Mouse (Mus musculus): ENCODE data around the gene Tymp. TPM values are rescaled to one million over a fixed set of nuclear protein-coding genes. Genes with fewer than 3 reads are reported as not detected.

Gene Tymp
- polyA plus RNA-seq, 1 experiment from 2014 or later, result 1.6 TPM

GRCm38 (mm10) chr15:89326441-89326840, 50.4 kb downstream of the Tymp start:
- Histone ChIP-seq H3K4me1 (ENCODE audit: control insufficient read depth in 2 of 2, insufficient read depth in 2 of 2, low read length in 2 of 2) (peaks cover 4 to 8% of the 10 kb centered on the region in 2 experiments; a peak in 1 of 4 replicates), H3K9me3 (ENCODE audit: control insufficient read depth, low read length) (no peaks in the 10 kb centered on the region), H3K27ac (replicated peaks in 1 of 2; ENCODE audit: control insufficient read depth in 1 of 2, insufficient read depth in 1 of 2, low read depth in 2 of 2, low read length in 2 of 2) (no peak overlapping the region), H3K4me3 (ENCODE audit: control insufficient read depth in 1 of 2, insufficient read depth in 1 of 2, low read depth in 1 of 2, low read length in 2 of 2) (no peak overlapping the region), H3K9ac (ENCODE audit: low read length) (no peak overlapping the region), H3K36me3 (ENCODE audit: control insufficient read depth, insufficient read depth, low read length) (no peaks in the 10 kb centered on the region), H3K27me3 (ENCODE audit: control insufficient read depth, insufficient read depth, low read length) (peaks cover 16% of the 10 kb centered on the region), H3K4me2 (ENCODE audit: low read length) (no peak overlapping the region)
- 59% methylated on average over 5 of the region's 5 CpGs for WGBS
- no peak for ATAC-seq (ENCODE audit: insufficient number of reproducible peaks, insufficient read depth, low FRiP score, low read depth)

DNA sequence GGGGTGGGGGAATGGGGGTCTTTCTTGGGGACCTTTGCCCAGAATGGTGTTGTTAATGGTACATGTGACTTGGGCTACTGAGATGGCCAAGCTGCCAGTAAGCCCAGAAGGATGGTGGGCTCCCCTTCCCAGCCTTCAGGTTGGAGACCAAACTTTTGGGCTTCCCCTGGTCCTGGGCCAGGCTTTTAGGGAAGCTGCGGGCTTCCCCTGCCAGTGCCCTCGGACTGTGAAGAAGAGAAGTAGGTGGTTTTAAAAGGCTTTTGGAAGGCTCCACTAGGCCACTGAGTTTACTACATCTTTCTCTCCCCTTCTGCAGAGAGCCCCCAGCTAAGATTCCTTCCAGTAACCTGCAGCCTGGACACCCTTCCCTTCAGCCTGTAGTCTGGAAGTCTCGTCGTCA, 53.2 kb downstream of the Tymp start:
- H3K9me3 ChIP-seq (ENCODE audit: control insufficient read depth, low read length), result no peaks in the 10 kb centered on the region
- H3K36me3 ChIP-seq (ENCODE audit: control insufficient read depth, insufficient read depth, low read length), result no peaks in the 10 kb centered on the region
- H3K9ac ChIP-seq (ENCODE audit: low read length), result no peak overlapping the region
- H3K27ac ChIP-seq (replicated peaks in 1 of 2; ENCODE audit: control insufficient read depth in 1 of 2, insufficient read depth in 1 of 2, low read depth in 2 of 2, low read length in 2 of 2), result no peak overlapping the region
- H3K4me3 ChIP-seq (ENCODE audit: control insufficient read depth in 1 of 2, insufficient read depth in 1 of 2, low read depth in 1 of 2, low read length in 2 of 2), result no peak overlapping the region
- 86% methylated on average over 4 of the region's 4 CpGs for WGBS
- peaks cover 4 to 8% of the 10 kb centered on the region in 2 experiments; a peak in 1 of 4 replicates for H3K4me1 ChIP-seq (ENCODE audit: control insufficient read depth in 2 of 2, insufficient read depth in 2 of 2, low read length in 2 of 2)
- H3K27me3 ChIP-seq (ENCODE audit: control insufficient read depth, insufficient read depth, low read length), result peaks cover 16% of the 10 kb centered on the region
- no peak for ATAC-seq (ENCODE audit: insufficient number of reproducible peaks, insufficient read depth, low FRiP score, low read depth)
- 0 out of 2 replicates have a peak overlapping the region, but pooled peaks have one; percentile 62 for H3K4me2 ChIP-seq (ENCODE audit: low read length)

DNA sequence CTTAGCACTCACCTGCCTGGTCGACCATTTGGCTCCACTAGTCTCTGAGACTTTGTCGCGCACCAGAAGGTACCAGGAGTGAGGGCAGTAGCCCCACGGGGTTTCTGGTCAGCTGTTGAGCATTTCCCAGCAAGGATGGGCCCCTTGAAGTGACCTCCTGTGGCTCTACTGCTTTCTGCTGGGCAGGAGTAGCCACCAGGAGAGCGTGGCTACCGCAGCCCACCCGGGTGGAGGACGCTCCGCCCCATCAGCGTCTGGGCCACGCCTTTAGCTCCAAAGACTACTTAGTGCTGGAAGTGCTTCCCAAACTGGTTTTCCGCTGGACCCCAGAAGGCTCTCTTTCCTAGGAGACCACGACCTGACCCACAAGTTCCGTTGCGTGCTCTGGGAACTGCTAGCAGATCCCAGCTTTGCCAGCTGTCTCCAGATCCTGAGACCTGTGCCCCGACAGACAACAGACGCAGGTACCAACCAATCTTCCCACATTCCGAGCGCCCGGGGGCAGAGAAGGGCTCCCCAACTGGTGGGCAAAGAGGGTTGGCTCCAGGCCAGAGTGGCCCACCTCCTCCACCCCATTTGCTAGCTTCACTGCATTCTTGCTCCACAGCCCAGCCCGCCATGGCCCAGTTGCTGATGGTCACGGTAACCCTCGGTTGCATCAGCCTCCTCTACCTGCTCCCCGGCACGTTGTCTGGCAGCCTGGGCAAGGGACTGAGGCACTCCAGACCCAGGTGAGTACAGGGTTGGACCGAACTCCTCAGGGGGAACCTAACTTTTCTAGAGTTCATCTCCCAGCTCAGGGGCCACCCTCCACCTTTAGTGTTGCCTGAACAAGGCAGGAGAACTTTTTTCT, 53.9 kb downstream of the Tymp start, which contains the start of gene Adm2:
Gene Adm2, plus strand, starts transcription at position 51 of the 853 bp plus-strand sequence.
- Histone ChIP-seq H3K4me2 (ENCODE audit: low read length) (peak within 1 kb of the TSS; percentile 62), H3K27me3 (ENCODE audit: control insufficient read depth, insufficient read depth, low read length) (peaks cover 16% of the 10 kb centered on the region), H3K9me3 (ENCODE audit: control insufficient read depth, low read length) (no peaks in the 10 kb centered on the region), H3K9ac (ENCODE audit: low read length) (peak within 1 kb of the TSS; percentile 47), H3K4me1 (ENCODE audit: control insufficient read depth in 2 of 2, insufficient read depth in 2 of 2, low read length in 2 of 2) (peaks cover 4 to 8% of the 10 kb centered on the region in 2 experiments; a peak in 1 of 4 replicates), H3K36me3 (ENCODE audit: control insufficient read depth, insufficient read depth, low read length) (no peaks in the 10 kb centered on the region), H3K27ac (replicated peaks in 1 of 2; ENCODE audit: control insufficient read depth in 1 of 2, insufficient read depth in 1 of 2, low read depth in 2 of 2, low read length in 2 of 2) (no peak within 1 kb of the TSS), H3K4me3 (ENCODE audit: control insufficient read depth in 1 of 2, insufficient read depth in 1 of 2, low read depth in 1 of 2, low read length in 2 of 2) (peak within 1 kb of the TSS; percentile 29 to 34)
- WGBS, result 6% methylated on average over 26 of the region's 26 CpGs
- ATAC-seq (ENCODE audit: insufficient number of reproducible peaks, insufficient read depth, low FRiP score, low read depth), result no peak

Other genes with a start within 250 kb of the Tymp start
- 11.0 and 11.5 TPM in 2 replicates for gene Hdac10, start 248.3 kb downstream of the Tymp start, polyA plus RNA-seq (2014; fragmentation: Nextera tagmentation; extraction: Ambion mirVana)
- gene Mapk12, start 236.3 kb downstream of the Tymp start, polyA plus RNA-seq (2014; fragmentation: Nextera tagmentation; extraction: Ambion mirVana), result 21.0 and 23.0 TPM in 2 replicates
- gene Mapk11, start 227.4 kb downstream of the Tymp start, polyA plus RNA-seq (2014; fragmentation: Nextera tagmentation; extraction: Ambion mirVana), result 2.5 and 3.2 TPM in 2 replicates
- gene Plxnb2, start 196.3 kb downstream of the Tymp start, polyA plus RNA-seq (2014; fragmentation: Nextera tagmentation; extraction: Ambion mirVana), result 87.4 and 99.3 TPM in 2 replicates
- 14.8 and 16.6 TPM in 2 replicates for gene Dennd6b, start 180.5 kb downstream of the Tymp start, polyA plus RNA-seq (2014; fragmentation: Nextera tagmentation; extraction: Ambion mirVana)
- 21.9 and 22.9 TPM in 2 replicates for gene Ppp6r2, start 165.5 kb downstream of the Tymp start, polyA plus RNA-seq (2014; fragmentation: Nextera tagmentation; extraction: Ambion mirVana)
- gene Sbf1, start 61.7 kb downstream of the Tymp start, polyA plus RNA-seq (2014; fragmentation: Nextera tagmentation; extraction: Ambion mirVana), result 38.2 and 45.1 TPM in 2 replicates
- 0.20 and 0.40 TPM in 2 replicates for gene Adm2, start 54.3 kb downstream of the Tymp start, polyA plus RNA-seq (2014; fragmentation: Nextera tagmentation; extraction: Ambion mirVana)
- gene Miox, start 42.6 kb downstream of the Tymp start, polyA plus RNA-seq (2014; fragmentation: Nextera tagmentation; extraction: Ambion mirVana), result not detected in 2 replicates
- 33.5 and 36.2 TPM in 2 replicates for gene Lmf2, start 21.4 kb downstream of the Tymp start, polyA plus RNA-seq (2014; fragmentation: Nextera tagmentation; extraction: Ambion mirVana)
- 95.0 and 97.6 TPM in 2 replicates for gene Ncaph2, start 21.3 kb downstream of the Tymp start, polyA plus RNA-seq (2014; fragmentation: Nextera tagmentation; extraction: Ambion mirVana)
- 7.9 and 9.4 TPM in 2 replicates for gene Sco2, start 3.2 kb downstream of the Tymp start, polyA plus RNA-seq (2014; fragmentation: Nextera tagmentation; extraction: Ambion mirVana)
- 0.36 and 0.76 TPM in 2 replicates for gene Odf3b, start 2.2 kb upstream of the Tymp start, polyA plus RNA-seq (2014; fragmentation: Nextera tagmentation; extraction: Ambion mirVana)
- not detected in 2 replicates for gene Klhdc7b, start 7.9 kb upstream of the Tymp start, polyA plus RNA-seq (2014; fragmentation: Nextera tagmentation; extraction: Ambion mirVana)
- gene Syce3, start 33.5 kb upstream of the Tymp start, polyA plus RNA-seq (2014; fragmentation: Nextera tagmentation; extraction: Ambion mirVana), result not detected in 2 replicates
- 190 and 218 TPM in 2 replicates for gene Cpt1b, start 48.8 kb upstream of the Tymp start, polyA plus RNA-seq (2014; fragmentation: Nextera tagmentation; extraction: Ambion mirVana)
- 3.1 and 3.2 TPM in 2 replicates for gene C730034F03Rik, start 52.5 kb upstream of the Tymp start, polyA plus RNA-seq (2014; fragmentation: Nextera tagmentation; extraction: Ambion mirVana)
- gene Gm44502, start 52.7 kb upstream of the Tymp start, polyA plus RNA-seq (2014; fragmentation: Nextera tagmentation; extraction: Ambion mirVana), result 0.53 and 0.59 TPM in 2 replicates
- 68.9 and 75.0 TPM in 2 replicates for gene Chkb, start 52.9 kb upstream of the Tymp start, polyA plus RNA-seq (2014; fragmentation: Nextera tagmentation; extraction: Ambion mirVana)
- gene Mapk8ip2, start 76.9 kb upstream of the Tymp start, polyA plus RNA-seq (2014; fragmentation: Nextera tagmentation; extraction: Ambion mirVana), result 0.41 and 0.42 TPM in 2 replicates
- gene Arsa, start 100.4 kb upstream of the Tymp start, polyA plus RNA-seq (2014; fragmentation: Nextera tagmentation; extraction: Ambion mirVana), result 12.5 and 14.1 TPM in 2 replicates
- 2.2 and 2.4 TPM in 2 replicates for gene Shank3, start 122.6 kb upstream of the Tymp start, polyA plus RNA-seq (2014; fragmentation: Nextera tagmentation; extraction: Ambion mirVana)
- 0.39 and 0.49 TPM in 2 replicates for gene Acr, start 191.3 kb upstream of the Tymp start, polyA plus RNA-seq (2014; fragmentation: Nextera tagmentation; extraction: Ambion mirVana)
- gene Rabl2, start 214.9 kb upstream of the Tymp start, polyA plus RNA-seq (2014; fragmentation: Nextera tagmentation; extraction: Ambion mirVana), result 17.2 and 20.3 TPM in 2 replicates